Mouse (Mus musculus) hematopoietic multipotent progenitor cell, adult 10-12 weeks (in vitro differentiated cells): Measurements from ENCODE around the gene Pcyox1. TPM values are rescaled to one million over a fixed set of nuclear protein-coding genes. Genes with fewer than 3 reads are reported as not detected.

Experiments used
- polyA plus RNA-seq: library from polyadenylated mRNA; stranded (reverse); fragments of >175 nt; gene quantifications from 2 replicates; pipeline ENCODE4 v1.2.3, GENCODE M21; 2012; ENCODE audit warnings: low replicate concordance

Pcyox1 gene
- polyA plus RNA-seq: 19.6 and 23.3 TPM in 2 replicates

GRCm38 (mm10) chr6:86396581-86397256, at the start of gene Pcyox1:
Pcyox1 (minus strand) TSS chr6:86397154.

GRCm38 (mm10) chr6:86438272-86439118, 41.5 kb upstream of the Pcyox1 start, which contains the start of gene C87436:
C87436 (plus strand) TSS chr6:86438374.

GRCm38 (mm10) chr6:86426358-86426757, 29.4 kb upstream of the Pcyox1 start, which contains the start of gene Gm44790:
Gm44790 (plus strand) TSS chr6:86426658.

GRCm38 (mm10) chr6:86404100-86404861, 7.3 kb upstream of the Pcyox1 start, which contains the start of gene Tia1:
Tia1 (plus strand) TSS chr6:86404219.

GRCm38 (mm10) chr6:86370764-86371339, 26.1 kb downstream of the Pcyox1 start, which contains the start of gene Snrpg:
Snrpg (plus strand) TSS chr6:86371304.

GRCm38 (mm10) chr6:86365371-86366124, 31.4 kb downstream of the Pcyox1 start, which contains the start of gene Fam136a:
Fam136a (plus strand) TSS chr6:86365646.

Other genes starting within 250 kb of the Pcyox1 start
- 0.39 and 0.42 TPM in 2 replicates for gene Tgfa, start 201.9 kb downstream of the Pcyox1 start, polyA plus RNA-seq
- gene Fam136a, start 31.5 kb downstream of the Pcyox1 start, polyA plus RNA-seq: 6.6 and 8.1 TPM in 2 replicates
- 11.7 and 17.6 TPM in 2 replicates for gene Snrpg, start 25.9 kb downstream of the Pcyox1 start, polyA plus RNA-seq
- 36.7 and 50.8 TPM in 2 replicates for gene Tia1, start 7.1 kb upstream of the Pcyox1 start, polyA plus RNA-seq
- not detected in 2 replicates for gene Gm44790, start 29.5 kb upstream of the Pcyox1 start, polyA plus RNA-seq
- gene C87436, start 41.2 kb upstream of the Pcyox1 start, polyA plus RNA-seq: 5.0 and 11.0 TPM in 2 replicates
- gene Pcbp1, start 129.2 kb upstream of the Pcyox1 start, polyA plus RNA-seq: 378 and 715 TPM in 2 replicates
- gene Asprv1, start 231.0 kb upstream of the Pcyox1 start, polyA plus RNA-seq: 2.2 and 5.2 TPM in 2 replicates